Mouse (Mus musculus): Measurements from ENCODE around the gene Capns1. TPM values are rescaled to one million over a fixed set of nuclear protein-coding genes. Genes with fewer than 3 reads are reported as not detected.
"Not testable (repeated sequence)": the region's sequence is repeated elsewhere in the genome, so short reads cannot be mapped to it uniquely, and the experiment has no call there.

Capns1 gene
- polyA plus RNA-seq, 1 experiment from 2014 or later: 62.0 TPM

DNA sequence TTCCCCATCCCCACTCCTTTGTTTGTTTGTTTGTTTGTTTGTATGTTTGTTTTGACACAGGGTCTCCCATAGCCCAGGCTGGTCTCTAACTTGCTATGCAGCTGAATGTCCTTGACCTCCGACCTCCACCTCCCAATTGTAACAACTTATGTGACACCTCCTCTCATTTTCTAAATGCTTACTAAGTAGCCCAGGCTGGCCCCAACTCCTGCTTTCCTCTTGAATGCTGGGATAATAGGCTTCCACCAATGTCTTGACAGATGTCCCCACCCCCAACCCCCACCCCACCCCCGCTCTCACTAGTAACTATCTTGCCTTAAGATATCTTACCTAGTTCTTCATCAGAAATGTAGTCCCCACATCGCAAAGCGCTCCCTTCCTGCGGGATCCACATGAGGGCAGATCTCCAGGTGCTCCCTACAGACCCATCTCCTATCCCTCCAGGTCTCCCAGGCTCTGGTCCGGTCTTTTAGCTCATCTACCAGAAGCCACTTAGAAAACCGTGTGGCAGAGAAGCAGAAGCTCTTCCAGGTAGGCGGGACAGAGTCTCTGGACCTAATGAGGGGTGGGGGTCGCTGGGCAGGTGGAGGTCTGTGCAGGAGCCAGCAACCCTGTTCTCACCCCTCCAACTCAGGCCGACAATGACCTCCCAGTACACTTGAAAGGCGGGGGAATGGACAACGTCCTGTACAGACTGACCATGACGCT, 13.8 kb downstream of the Capns1 start:
- Histone ChIP-seq H3K4me2 (replicated peaks) (no peak overlapping the region), H3K4me1 (replicated peaks; ENCODE audit: control insufficient read depth, insufficient read depth, low read length) (no peaks in the 10 kb centered on the region; the same call in 1 of the 2 replicates), H3K27ac (no peak overlapping the region), H3K27me3 (ENCODE audit: control insufficient read depth, insufficient read depth, low read length) (no peaks in the 10 kb centered on the region), H3K4me3 (replicated peaks; ENCODE audit: low read length) (no peak overlapping the region), H3K36me3 (replicated peaks; ENCODE audit: control insufficient read depth, insufficient read depth) (peaks cover 45% of the 10 kb centered on the region), H3K9ac (no peak overlapping the region), H3K9me3 (ENCODE audit: control insufficient read depth, low read length) (no peaks in the 10 kb centered on the region)
- DNase-seq (ENCODE audit: low spot score) (no peak), ATAC-seq (ENCODE audit: low FRiP score) (no peak)
- 73% methylated on average over 13 of the region's 13 CpGs for WGBS

GRCm38 (mm10) chr7:30183879-30184289, 14.7 kb downstream of the Capns1 start, which contains the start of gene Cox7a1:
Cox7a1 (plus strand) TSS chr7:30184144.
- no peaks in the 10 kb centered on the region for H3K27me3 ChIP-seq (ENCODE audit: control insufficient read depth, insufficient read depth, low read length)
- no peaks in the 10 kb centered on the region for H3K9me3 ChIP-seq (ENCODE audit: control insufficient read depth, low read length)
- no peak within 1 kb of the TSS for H3K9ac ChIP-seq
- H3K4me1 ChIP-seq (replicated peaks; ENCODE audit: control insufficient read depth, insufficient read depth, low read length): no peaks in the 10 kb centered on the region; the same call in 1 of the 2 replicates
- H3K36me3 ChIP-seq (replicated peaks; ENCODE audit: control insufficient read depth, insufficient read depth): peaks cover 42% of the 10 kb centered on the region
- no peak within 1 kb of the TSS for H3K27ac ChIP-seq
- ATAC-seq (ENCODE audit: low FRiP score) (peak; percentile 38; the same call in 1 of the 2 replicates), DNase-seq (ENCODE audit: low spot score) (peak; percentile 63)
- no peak within 1 kb of the TSS; the same call in 1 of the 2 replicates for H3K4me3 ChIP-seq (replicated peaks; ENCODE audit: low read length)
- WGBS: 0% methylated on average over 11 of the region's 11 CpGs
- peak within 1 kb of the TSS; percentile 31 for H3K4me2 ChIP-seq (replicated peaks)

DNA sequence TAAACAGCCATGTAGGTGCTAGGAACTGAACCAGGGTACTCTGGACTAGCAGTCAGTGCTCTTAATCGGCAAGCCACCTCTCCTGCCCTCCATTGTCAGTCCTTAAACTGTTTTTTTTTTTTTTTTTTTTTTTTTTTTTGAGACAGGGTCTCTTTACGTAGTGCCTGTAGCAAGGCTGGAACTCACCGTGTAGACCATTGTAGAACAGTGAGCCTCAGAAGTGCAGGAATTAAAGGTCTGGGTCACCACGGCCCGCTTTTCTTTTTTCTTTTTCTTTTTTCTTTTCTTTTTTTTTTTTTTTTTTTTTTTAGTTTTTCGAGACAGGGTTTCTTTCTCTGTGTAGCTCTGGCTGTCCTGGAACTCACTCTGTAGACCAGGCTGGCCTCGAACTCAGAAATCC, 15.4 kb downstream of the Capns1 start:
- not testable (repeated sequence) for ATAC-seq (ENCODE audit: low FRiP score); H3K4me3 ChIP-seq (replicated peaks; ENCODE audit: low read length); H3K4me1 ChIP-seq (replicated peaks; ENCODE audit: control insufficient read depth, insufficient read depth, low read length); H3K27me3 ChIP-seq (ENCODE audit: control insufficient read depth, insufficient read depth, low read length); H3K4me2 ChIP-seq (replicated peaks); H3K9me3 ChIP-seq (ENCODE audit: control insufficient read depth, low read length); H3K27ac ChIP-seq; H3K9ac ChIP-seq; DNase-seq (ENCODE audit: low spot score)
- H3K36me3 ChIP-seq (replicated peaks; ENCODE audit: control insufficient read depth, insufficient read depth): peaks cover 42% of the 10 kb centered on the region
- WGBS: 73% methylated on average over 7 of the region's 7 CpGs

DNA sequence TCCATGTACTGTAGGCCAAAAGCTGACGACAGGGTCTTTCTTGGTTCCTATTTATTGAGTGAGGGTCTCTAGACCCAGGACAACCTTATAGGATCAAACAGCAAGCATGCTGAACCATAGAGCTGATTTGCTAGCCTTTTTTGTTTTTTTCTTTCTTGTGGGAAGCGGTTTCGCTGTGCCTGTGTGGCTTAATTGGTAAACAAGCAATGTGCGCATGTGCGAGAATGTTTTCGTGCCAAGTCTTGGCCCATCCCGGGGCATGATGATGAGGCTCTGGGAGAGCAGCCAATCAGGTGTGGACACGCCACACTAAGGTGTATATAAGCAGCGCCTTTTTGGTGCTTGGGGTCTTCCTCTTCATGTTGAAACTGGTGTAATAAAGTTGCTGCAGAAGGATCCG, 16.7 kb downstream of the Capns1 start:
- H3K4me2 ChIP-seq (replicated peaks); H3K9me3 ChIP-seq (ENCODE audit: control insufficient read depth, low read length); H3K9ac ChIP-seq; DNase-seq (ENCODE audit: low spot score); H3K27me3 ChIP-seq (ENCODE audit: control insufficient read depth, insufficient read depth, low read length); H3K4me3 ChIP-seq (replicated peaks; ENCODE audit: low read length); ATAC-seq (ENCODE audit: low FRiP score); H3K4me1 ChIP-seq (replicated peaks; ENCODE audit: control insufficient read depth, insufficient read depth, low read length); H3K27ac ChIP-seq: not testable (repeated sequence)
- 91% methylated on average over 9 of the region's 10 CpGs for WGBS
- peaks cover 40% of the 10 kb centered on the region for H3K36me3 ChIP-seq (replicated peaks; ENCODE audit: control insufficient read depth, insufficient read depth)

GRCm38 (mm10) chr7:30181308-30181707, 17.3 kb downstream of the Capns1 start:
- Histone ChIP-seq H3K36me3 (replicated peaks; ENCODE audit: control insufficient read depth, insufficient read depth) (peaks cover 40% of the 10 kb centered on the region), H3K27ac (no peak overlapping the region), H3K9me3 (ENCODE audit: control insufficient read depth, low read length) (no peaks in the 10 kb centered on the region), H3K4me3 (replicated peaks; ENCODE audit: low read length) (no peak overlapping the region), H3K4me1 (replicated peaks; ENCODE audit: control insufficient read depth, insufficient read depth, low read length) (no peaks in the 10 kb centered on the region; the same call in 1 of the 2 replicates), H3K9ac (no peak overlapping the region), H3K4me2 (replicated peaks) (no peak overlapping the region), H3K27me3 (ENCODE audit: control insufficient read depth, insufficient read depth, low read length) (no peaks in the 10 kb centered on the region)
- 3% methylated on average over 4 of the region's 4 CpGs for WGBS
- peak; percentile 89 for DNase-seq (ENCODE audit: low spot score)
- peak; percentile 54; the same call in 1 of the 2 replicates for ATAC-seq (ENCODE audit: low FRiP score)

- Histone ChIP-seq H3K27ac (no peak overlapping the region), H3K4me1 (replicated peaks; ENCODE audit: control insufficient read depth, insufficient read depth, low read length) (no peaks in the 10 kb centered on the region), H3K4me2 (replicated peaks) (no peak overlapping the region), H3K4me3 (replicated peaks; ENCODE audit: low read length) (no peak overlapping the region), H3K36me3 (replicated peaks; ENCODE audit: control insufficient read depth, insufficient read depth) (peaks cover 38% of the 10 kb centered on the region), H3K9me3 (ENCODE audit: control insufficient read depth, low read length) (no peaks in the 10 kb centered on the region), H3K9ac (no peak overlapping the region), H3K27me3 (ENCODE audit: control insufficient read depth, insufficient read depth, low read length) (no peaks in the 10 kb centered on the region)
- ATAC-seq (ENCODE audit: low FRiP score) (no peak), DNase-seq (ENCODE audit: low spot score) (no peak)
- WGBS: 87% methylated on average over 11 of the region's 11 CpGs
Measured at GRCm38 (mm10) chr7:30178256-30178655, 20.4 kb downstream of the Capns1 start.

DNA sequence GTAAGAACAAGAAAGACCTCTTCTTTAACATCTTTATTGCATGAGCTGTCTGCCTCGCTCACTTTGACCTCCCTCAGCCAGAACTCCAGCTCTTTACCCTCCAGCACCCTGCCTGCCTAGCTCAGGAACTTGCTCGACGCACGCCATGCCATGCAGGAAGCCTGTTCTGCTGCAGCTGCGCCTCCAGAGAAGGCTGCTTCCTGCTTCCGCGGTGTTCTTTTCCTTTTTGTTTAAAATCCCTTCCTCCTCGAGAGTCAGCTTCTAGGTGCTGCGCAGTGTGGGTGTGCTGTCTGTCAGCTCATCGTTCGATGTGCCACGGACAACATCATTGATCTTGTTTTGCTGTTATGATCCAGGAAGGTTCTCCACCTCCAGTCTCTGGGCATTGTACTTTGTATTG, 22.1 kb downstream of the Capns1 start:
- Histone ChIP-seq H3K9me3 (ENCODE audit: control insufficient read depth, low read length) (no peaks in the 10 kb centered on the region), H3K4me3 (replicated peaks; ENCODE audit: low read length) (no peak overlapping the region), H3K27ac (no peak overlapping the region), H3K36me3 (replicated peaks; ENCODE audit: control insufficient read depth, insufficient read depth) (peaks cover 38% of the 10 kb centered on the region), H3K9ac (no peak overlapping the region), H3K4me1 (replicated peaks; ENCODE audit: control insufficient read depth, insufficient read depth, low read length) (no peaks in the 10 kb centered on the region), H3K4me2 (replicated peaks) (no peak overlapping the region), H3K27me3 (ENCODE audit: control insufficient read depth, insufficient read depth, low read length) (no peaks in the 10 kb centered on the region)
- DNase-seq (ENCODE audit: low spot score): no peak
- ATAC-seq (ENCODE audit: low FRiP score): no peak
- WGBS: 82% methylated on average over 12 of the region's 12 CpGs

DNA sequence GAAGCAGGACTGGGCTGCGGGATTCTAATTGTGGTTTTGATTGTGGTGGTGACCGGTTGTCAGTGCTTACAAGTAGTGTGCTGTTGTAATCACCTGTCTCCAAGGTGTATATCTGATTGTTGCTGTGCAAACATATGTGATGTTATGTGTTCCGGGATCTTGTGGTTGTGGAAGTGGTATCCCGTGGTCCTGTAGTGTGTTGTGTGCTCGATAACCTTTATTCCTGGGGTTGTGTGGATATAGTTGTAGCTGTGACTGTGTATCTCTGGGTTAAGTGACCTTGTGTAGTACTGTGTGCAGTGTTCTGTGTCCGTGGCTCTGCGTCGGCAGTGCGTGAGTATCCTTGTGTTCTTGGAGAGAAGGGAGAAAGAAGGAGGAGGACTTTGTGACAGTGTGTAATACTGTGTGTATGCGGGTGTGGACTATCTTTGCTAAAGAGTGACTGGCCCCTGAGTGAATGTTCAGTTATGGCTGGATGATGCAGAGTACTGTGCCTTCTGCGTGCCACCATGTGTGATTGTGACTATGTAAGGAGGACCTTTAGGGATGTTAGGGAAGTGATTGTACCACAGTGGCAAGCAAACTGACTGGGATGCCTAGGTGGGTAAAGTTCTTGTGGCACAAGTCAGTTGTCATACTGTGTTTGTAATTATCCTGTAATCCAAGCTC, 28.2 kb downstream of the Capns1 start:
- DNase-seq (ENCODE audit: low spot score) (no peak), ATAC-seq (ENCODE audit: low FRiP score) (peak; percentile 32)
- Histone ChIP-seq H3K9ac (peak overlapping the region; percentile 83), H3K36me3 (replicated peaks; ENCODE audit: control insufficient read depth, insufficient read depth) (peaks cover 19% of the 10 kb centered on the region; the same call in 1 of the 2 replicates), H3K4me2 (replicated peaks) (peak overlapping the region; percentile 59), H3K4me3 (replicated peaks; ENCODE audit: low read length) (peak overlapping the region; percentile 71), H3K27me3 (ENCODE audit: control insufficient read depth, insufficient read depth, low read length) (no peaks in the 10 kb centered on the region), H3K4me1 (replicated peaks; ENCODE audit: control insufficient read depth, insufficient read depth, low read length) (peaks cover 14% of the 10 kb centered on the region), H3K9me3 (ENCODE audit: control insufficient read depth, low read length) (peaks cover 20% of the 10 kb centered on the region), H3K27ac (peak overlapping the region; percentile 90)
- 27% methylated on average over 11 of the region's 11 CpGs for WGBS

- H3K9me3 ChIP-seq (ENCODE audit: control insufficient read depth, low read length): peaks cover 26% of the 10 kb centered on the region
- H3K27ac ChIP-seq: peak within 1 kb of the TSS; percentile 90
- peak within 1 kb of the TSS; percentile 59 for H3K4me2 ChIP-seq (replicated peaks)
- no peaks in the 10 kb centered on the region for H3K27me3 ChIP-seq (ENCODE audit: control insufficient read depth, insufficient read depth, low read length)
- H3K4me1 ChIP-seq (replicated peaks; ENCODE audit: control insufficient read depth, insufficient read depth, low read length): peaks cover 14% of the 10 kb centered on the region
- peaks cover 22% of the 10 kb centered on the region; the same call in 1 of the 2 replicates for H3K36me3 ChIP-seq (replicated peaks; ENCODE audit: control insufficient read depth, insufficient read depth)
- ATAC-seq (ENCODE audit: low FRiP score): peak; percentile 96
- peak within 1 kb of the TSS; percentile 83 for H3K9ac ChIP-seq
- WGBS: under 1% methylated on average over 36 of the region's 36 CpGs
- H3K4me3 ChIP-seq (replicated peaks; ENCODE audit: low read length): peak within 1 kb of the TSS; percentile 71
- peak; percentile 96 for DNase-seq (ENCODE audit: low spot score)
Measured at GRCm38 (mm10) chr7:30169583-30170282, 28.9 kb downstream of the Capns1 start, which contains the start of gene Zfp146. Zfp146 (minus strand) TSS chr7:30169750.
